Mouse (Mus musculus) ovary, postnatal 36 days (tissue): ENCODE data around the gene Morf4l1.
A peak's percentile ranks its signal among the peaks of the same experiment; 100 is the strongest.

ENCODE experiments used
- DNase-seq: peaks from one replicate; pipeline ENCODE4 v3.0.0; 2022; ENCODE audit warnings: low spot score, mixed read lengths

Morf4l1 gene

GRCm38 (mm10) chr9:90114567-90115307 lies at the start of gene Morf4l1:
Gene Morf4l1 (minus strand): TSS chr9:90114774.
- DNase-seq = peak; percentile 97

GRCm38 (mm10) chr9:90163749-90164095 lies 49.1 kb upstream of the Morf4l1 start:
- no peak for DNase-seq

- peak; percentile 58 for DNase-seq
These were observed 48.6 kb upstream of the Morf4l1 start, which contains the start of gene Adamts7 for GRCm38 (mm10) chr9:90162926-90163748. Gene Adamts7 (plus strand): TSS chr9:90163069.

- peak; percentile 76 for DNase-seq
These were observed 47.8 kb upstream of the Morf4l1 start for GRCm38 (mm10) chr9:90162243-90162925.

GRCm38 (mm10) chr9:90146869-90147268 lies 32.3 kb upstream of the Morf4l1 start:
- DNase-seq = no peak

GRCm38 (mm10) chr9:90145788-90146187 lies 31.2 kb upstream of the Morf4l1 start:
- peak; percentile 80 for DNase-seq

GRCm38 (mm10) chr9:90136678-90136965 lies 22.0 kb upstream of the Morf4l1 start:
- no peak for DNase-seq

- DNase-seq = no peak
These were observed 21.5 kb upstream of the Morf4l1 start for GRCm38 (mm10) chr9:90135963-90136677.

GRCm38 (mm10) chr9:90135466-90135865 lies 20.9 kb upstream of the Morf4l1 start:
- no peak for DNase-seq

GRCm38 (mm10) chr9:90133562-90134355 lies 19.2 kb upstream of the Morf4l1 start:
- no peak for DNase-seq

GRCm38 (mm10) chr9:90128636-90129201 lies 14.1 kb upstream of the Morf4l1 start:
- no peak for DNase-seq

- DNase-seq = no peak
These were observed 12.6 kb upstream of the Morf4l1 start for GRCm38 (mm10) chr9:90127146-90127545.

- peak; percentile 71 for DNase-seq
These were observed 11.9 kb upstream of the Morf4l1 start for GRCm38 (mm10) chr9:90126260-90127010.

- no peak for DNase-seq
These were observed 11.0 kb upstream of the Morf4l1 start for GRCm38 (mm10) chr9:90125416-90126099.

- DNase-seq = no peak
These were observed 10.3 kb upstream of the Morf4l1 start for GRCm38 (mm10) chr9:90124873-90125245.

- no peak for DNase-seq
These were observed 9.7 kb upstream of the Morf4l1 start for GRCm38 (mm10) chr9:90124156-90124872.

GRCm38 (mm10) chr9:90122246-90122740 lies 7.7 kb upstream of the Morf4l1 start:
- no peak for DNase-seq

GRCm38 (mm10) chr9:90117234-90117633 lies 2.7 kb upstream of the Morf4l1 start:
- DNase-seq = no peak

GRCm38 (mm10) chr9:90115308-90115700 lies 730 bp upstream of the Morf4l1 start:
- no peak for DNase-seq
